Mouse (Mus musculus) CH12F3 (cell line): ENCODE data around the gene Zhx3.

Experiments
- in situ Hi-C: fragments of 300-500 bp; cut with MboI; formaldehyde crosslinking; loops from 2 replicates; pipeline ENCODE4 v1.14.3; 2020; ENCODE audit warnings: low sequenced_read_pairs

Zhx3 gene

GRCm38 (mm10) chr2:160884830-160885229 is 12.0 kb upstream of the Zhx3 start:
- in situ Hi-C loops: loop anchor here (10.0 to 25.0 kb wide), 2 partner anchors 123 to 290 kb away; no protein-coding TSS in a partner anchor

- in situ Hi-C loops: loop anchor here (10.0 to 25.0 kb wide), 2 partner anchors 122 to 289 kb away; no protein-coding TSS in a partner anchor
Observed at GRCm38 (mm10) chr2:160883912-160884311, 11.1 kb upstream of the Zhx3 start.

GRCm38 (mm10) chr2:160882436-160882835 is 9.6 kb upstream of the Zhx3 start:
- in situ Hi-C loops: loop anchor here (10.0 to 25.0 kb wide), 2 partner anchors 120 to 288 kb away; no protein-coding TSS in a partner anchor

DNA sequence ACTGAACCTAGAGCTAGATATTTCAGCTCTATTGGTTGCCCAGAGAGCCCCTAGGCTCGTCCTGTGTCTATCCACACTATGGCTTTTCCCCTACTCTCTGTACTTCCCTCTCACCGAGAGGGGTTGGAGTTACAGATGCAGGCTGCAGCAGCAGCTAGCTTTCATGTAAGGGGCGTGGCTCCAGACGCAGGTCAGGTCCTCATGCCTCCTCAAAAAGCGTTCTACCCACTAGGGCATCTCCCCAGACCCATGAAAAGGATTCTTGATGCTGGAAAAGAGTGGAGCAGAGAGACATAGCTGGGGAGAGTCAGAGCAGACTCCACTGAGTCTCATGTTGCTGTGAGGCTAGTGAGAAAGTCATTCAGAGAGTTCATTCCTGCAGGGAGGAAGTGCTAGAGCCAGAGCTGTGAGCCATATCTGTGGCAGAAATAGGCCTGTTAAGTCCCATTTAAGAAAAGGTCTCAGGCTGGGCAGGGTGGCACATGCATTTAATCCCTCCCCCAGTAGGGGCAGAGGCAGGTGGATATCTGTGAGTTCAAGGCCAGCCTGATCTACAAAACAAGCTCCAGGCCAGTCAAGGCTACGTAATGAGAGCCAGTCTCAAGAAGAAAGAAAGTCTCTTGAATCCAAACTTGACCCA is 8.8 kb upstream of the Zhx3 start:
- in situ Hi-C loops: loop anchor here (10.0 to 25.0 kb wide), 2 partner anchors 119 to 287 kb away; no protein-coding TSS in a partner anchor

DNA sequence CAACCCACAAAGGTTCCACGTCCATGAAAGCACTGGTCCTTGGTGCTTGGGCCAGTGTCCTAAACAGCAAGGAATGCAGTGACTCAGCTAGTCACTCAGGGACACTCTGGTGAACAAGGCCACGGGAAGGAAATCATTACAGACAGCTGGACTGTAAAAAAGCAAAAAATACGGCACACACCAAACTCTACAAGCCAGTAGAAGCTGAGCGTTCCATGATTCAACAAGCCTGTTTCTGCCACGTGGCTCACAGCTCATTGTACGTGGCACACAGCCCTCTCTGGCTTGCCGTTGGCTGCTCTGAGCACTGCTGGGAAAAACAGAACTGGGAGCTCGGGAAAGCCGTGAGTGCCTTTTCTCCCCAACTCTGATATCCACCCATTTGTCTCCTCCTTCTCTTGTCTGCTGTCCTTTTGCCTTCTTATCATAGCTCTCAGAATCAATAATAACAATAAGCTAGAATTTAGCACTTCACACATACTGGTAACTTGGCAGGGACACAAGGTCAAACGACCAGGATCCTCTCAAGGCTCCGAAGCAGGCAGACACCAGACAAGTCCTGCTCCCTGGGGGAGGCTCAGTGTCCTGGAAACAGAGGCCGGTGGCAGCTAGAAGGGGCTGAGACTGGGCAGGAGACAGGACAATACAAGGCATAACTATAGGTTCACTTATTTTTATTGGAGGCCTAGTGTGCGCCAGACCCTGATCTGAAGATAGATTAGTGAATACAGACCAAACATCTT is 7.8 kb upstream of the Zhx3 start, which contains the start of gene Lpin3:
Gene Lpin3 (plus strand): TSS at position 218 of the 743 bp plus-strand sequence.
- in situ Hi-C loops: loop anchor here (10.0 to 25.0 kb wide), 2 partner anchors 118 to 286 kb away; no protein-coding TSS in a partner anchor

DNA sequence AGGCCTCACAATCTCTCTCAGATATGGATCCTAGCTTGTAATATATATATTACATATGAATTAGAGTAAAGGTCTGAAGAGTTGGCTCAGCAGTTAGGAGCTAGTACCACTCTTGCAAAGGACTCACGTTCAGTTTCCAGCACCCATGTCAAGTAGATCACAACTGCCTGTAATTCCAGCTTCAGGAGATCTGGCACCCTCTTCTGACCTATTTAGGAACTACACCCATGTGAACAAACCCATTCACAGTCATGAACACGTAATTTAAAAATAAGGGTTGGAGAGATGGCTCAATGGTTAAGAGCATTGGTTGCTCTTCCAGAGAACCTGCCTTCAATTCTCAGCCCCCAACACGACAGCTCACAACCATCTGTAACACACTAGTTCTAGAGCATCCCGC is 3.3 kb upstream of the Zhx3 start:
- in situ Hi-C loops: loop anchor here (25.0 kb wide), 1 partner anchor 114 kb away; no protein-coding TSS in a partner anchor

DNA sequence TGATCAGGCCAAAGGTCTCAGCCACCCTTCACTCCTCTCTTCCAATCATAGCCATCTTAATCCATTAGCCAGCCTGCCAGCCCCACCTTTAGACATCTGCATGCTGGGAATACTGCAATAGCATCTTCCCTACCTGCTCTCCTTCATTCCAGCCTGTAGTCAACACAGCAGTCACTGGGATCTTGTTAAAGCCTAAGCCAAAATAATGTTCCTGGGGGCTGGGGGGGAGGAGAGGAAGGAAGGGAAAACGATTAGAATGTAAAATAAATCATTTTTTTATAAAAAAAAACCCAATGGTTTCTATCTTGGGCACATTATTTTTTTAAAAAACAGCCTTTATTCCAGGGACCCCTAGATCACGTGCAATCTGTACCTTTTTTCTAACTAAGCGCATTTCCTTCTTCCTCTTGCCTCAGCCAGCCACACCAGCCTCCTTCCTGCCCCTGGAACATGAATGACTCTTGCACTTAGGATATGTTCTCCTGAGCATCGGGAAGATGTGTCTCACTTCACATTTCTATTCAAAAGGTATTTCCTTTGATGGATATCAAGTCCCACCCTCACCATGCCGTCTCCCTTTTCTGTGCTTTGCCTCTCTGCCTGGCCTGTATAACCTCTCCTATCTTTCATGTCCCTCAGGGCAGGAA is 1.6 kb upstream of the Zhx3 start:
- in situ Hi-C loops: no loop called here

DNA sequence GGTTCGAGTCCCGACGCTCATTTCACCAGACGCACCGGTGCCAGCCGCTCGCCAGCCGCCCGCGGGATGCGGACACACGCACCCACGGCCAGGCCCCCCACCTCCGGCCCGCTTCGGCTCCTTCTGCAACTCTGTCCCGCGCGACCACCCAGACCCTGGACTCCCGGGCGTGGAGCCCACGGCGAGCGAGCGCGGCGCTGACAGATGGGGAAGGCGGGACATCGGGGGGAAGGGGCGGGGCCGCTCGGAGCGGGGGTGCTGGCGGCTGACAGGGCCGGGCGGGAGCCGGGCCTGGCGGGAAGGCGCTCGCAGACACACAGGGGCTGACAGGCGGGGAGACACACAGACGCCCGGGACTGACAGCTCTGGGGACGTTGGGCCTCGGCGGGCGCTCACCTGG is 403 bp downstream of the Zhx3 start:
- in situ Hi-C loops: no loop called here

DNA sequence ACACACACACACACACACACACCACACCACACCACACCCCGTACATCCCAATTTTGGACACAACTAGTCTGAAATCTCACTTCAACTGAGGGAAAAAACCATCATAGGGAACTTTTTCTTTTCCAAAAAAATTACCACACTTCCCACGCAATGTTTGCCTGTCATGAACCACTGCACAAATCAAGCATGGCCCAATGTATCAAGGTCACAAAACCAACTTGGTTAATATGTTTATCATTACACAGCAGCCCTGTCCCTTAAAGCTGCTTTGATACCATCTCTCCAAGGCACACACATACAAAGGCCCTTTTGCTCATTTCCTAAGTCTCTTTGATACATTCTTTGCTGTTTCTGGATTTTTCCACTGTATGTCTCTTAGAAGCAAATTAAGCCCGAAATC is 1.5 kb downstream of the Zhx3 start:
- in situ Hi-C loops: no loop called here

GRCm38 (mm10) chr2:160869446-160869845 is 3.4 kb downstream of the Zhx3 start:
- in situ Hi-C loops: no loop called here

DNA sequence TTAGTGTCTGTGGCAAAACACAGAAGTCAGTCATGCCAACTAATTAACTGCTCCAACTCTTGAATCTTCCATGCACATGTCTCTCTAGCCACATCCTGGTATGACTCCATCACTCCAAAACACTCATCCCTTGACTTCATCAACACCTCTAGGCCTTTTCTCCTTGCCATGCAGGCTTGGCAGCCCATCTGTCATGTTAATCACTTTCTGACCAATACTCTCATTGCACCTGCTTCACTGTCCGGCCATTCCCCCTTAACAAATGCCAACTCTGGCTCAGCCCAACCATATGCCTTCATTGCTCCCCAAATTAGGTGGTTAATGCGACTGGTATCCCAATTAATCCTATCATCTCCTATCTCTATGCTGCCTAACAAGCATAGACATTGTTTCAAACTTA is 7.5 kb downstream of the Zhx3 start:
- in situ Hi-C loops: no loop called here

DNA sequence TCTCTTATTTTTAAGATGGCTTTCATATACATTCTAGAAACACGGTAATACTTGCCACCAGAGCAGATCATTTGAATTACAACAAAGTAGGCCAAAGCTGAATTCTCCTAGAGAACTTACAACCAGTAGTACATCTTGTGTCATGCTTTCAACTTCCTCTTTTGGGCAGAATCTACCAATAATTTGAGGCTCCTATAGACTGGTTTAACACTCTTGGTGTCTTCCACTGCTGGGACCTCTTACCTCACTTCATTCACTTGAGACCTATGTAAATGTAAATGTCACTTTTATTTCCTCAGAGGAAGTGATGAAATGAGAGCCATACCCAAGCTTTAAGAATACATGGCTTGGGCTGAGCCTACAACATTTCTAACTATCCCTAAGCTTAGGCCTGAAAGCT is 8.7 kb downstream of the Zhx3 start:
- in situ Hi-C loops: no loop called here

DNA sequence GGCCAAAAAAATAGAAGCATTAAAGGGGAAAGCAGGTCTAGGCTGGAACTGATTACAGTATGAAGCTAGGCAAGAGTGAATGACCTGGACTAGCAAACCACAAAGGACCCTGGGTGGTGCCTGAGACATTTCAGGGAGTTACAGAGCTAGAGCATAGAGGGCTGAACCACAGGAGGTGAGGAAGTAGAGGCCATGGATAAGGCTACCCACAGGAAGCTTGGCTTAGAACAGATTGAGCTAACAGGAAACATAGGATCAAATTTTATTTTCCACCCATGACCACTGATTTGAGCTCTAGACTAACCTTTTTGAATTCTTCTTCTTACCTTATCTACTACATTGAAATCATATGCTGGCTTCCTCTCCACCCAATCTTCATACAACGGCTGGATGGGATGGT is 12.4 kb downstream of the Zhx3 start:
- in situ Hi-C loops: no loop called here

GRCm38 (mm10) chr2:160856359-160857102 is 16.3 kb downstream of the Zhx3 start:
- in situ Hi-C loops: no loop called here

DNA sequence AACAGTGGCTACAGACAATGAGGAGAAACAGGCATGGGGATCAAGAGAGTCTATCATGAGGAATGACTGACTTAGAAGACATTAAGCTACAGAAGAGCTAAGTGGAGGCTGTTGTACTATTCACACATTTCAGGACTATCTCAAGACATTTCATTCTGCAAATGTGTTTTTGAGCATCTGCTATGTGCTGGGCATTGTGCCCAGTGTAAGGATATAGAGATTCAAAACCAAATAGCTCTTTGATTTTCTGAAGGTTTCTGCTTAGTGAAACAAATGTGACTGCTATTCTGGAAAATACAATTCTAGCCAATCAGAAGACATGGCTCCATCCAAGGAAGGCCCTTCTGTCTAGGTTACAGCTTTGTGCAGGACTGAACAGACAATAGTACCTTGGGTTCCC is 18.1 kb downstream of the Zhx3 start:
- in situ Hi-C loops: no loop called here

DNA sequence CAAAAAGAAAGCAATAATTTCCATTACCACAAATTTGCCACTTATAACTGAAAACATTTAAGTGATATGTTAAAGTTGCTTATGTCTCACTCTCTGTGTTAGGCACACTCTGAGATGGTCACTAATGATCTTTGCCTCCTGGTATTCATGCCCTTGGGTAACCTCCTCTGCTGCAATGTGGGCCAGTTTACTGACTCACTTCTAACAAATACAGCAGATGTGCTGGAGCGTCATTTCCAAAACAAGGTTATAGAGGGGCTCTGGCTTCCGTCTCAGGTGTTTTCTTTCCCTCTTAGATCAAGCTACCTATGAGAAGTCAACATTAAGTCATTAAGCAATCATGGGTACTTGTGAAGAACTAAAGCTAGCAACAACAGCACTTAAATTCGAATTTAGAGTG is 22.4 kb downstream of the Zhx3 start:
- in situ Hi-C loops: no loop called here

DNA sequence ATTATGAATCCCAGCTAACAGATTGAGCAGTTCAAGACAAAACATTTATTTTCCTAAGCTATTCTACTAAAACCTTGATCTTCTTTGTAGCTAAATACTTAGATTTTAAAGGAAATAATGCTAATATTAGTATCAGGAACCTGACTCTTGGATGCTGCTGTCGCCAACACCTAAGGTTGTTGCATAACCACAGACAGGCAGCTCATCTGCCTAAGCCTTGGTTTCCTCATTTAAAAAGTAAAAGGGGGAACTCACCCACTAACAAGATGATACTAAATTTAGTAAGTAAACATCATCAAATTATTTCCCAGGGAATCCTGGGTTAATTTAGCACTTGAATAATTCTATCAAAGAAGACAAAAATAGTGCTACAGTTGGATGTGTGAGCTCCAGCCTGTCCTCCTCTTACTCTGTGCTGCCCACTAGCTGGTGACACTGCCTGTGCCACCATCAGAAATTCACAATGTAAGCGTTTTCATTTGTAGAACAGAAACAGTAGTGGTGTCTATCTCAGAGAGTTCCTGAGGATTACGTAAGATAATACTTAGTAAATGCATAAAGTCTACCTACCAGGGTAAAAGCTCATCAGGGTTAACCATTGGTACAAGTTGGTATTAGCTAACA is 23.1 kb downstream of the Zhx3 start:
- in situ Hi-C loops: no loop called here

DNA sequence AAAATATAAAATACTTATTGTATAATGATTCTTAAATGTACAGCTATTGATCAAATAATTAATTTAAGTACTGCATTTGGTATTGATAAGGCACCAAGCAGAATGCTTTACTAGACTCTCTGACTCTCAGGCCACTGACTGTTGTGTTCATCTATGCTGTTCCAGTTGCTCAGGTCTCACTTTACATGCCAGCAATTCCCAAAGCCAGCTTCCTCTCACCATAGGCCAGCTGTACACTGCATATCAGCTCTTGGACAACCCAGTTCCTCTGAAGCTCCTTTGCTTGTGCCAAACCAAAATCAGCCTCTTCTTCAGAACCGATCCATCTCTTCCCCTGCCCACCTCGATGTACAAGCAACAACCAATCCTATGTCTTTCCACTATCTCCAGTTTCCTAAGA is 24.6 kb downstream of the Zhx3 start:
- in situ Hi-C loops: no loop called here

DNA sequence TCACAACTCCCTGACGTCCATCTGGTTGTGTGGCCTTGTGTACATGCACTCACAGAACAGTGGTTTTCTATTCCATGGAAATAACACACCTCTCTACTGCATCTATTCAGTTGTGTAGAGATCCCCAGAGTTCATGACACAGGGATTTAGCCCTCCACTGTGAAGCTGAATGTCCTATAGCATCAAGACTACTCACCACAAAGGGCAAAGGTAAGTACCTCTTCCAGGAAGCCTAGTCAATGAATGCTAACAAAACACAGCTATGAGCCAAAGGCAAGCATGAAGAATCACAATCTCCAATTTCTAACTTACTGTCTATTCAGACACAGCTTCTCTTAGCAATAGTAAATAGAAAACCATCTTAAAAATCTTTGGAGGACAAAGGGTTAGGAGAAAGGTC is 25.1 kb downstream of the Zhx3 start:
- in situ Hi-C loops: no loop called here

- in situ Hi-C loops: no loop called here
Observed at GRCm38 (mm10) chr2:160840838-160841237, 32.0 kb downstream of the Zhx3 start.
